Mouse (Mus musculus) MEL (cell line): ENCODE measurements around the gene Gm42878. TPM values are rescaled to one million over a fixed set of nuclear protein-coding genes. Genes with fewer than 3 reads are reported as not detected.

Source experiments
- DNase-seq: peaks from one replicate; pipeline ENCODE4 v3.0.0; 2011; ENCODE audit warnings: low read depth, low spot score
- H3K27ac ChIP-seq: 2 replicates; pipeline ENCODE4 v1.5.1; 2012; ENCODE audit warnings: low read depth, mild to moderate bottlenecking, control low read depth, low read length, moderate library complexity; ENCODE audit not compliant: control insufficient read depth
- H3K27me3 ChIP-seq, 2 experiments: fragments of 150-350 bp in 1 of 2; sonication (generic) in 1 of 2; 2 replicates each; pipeline ENCODE4 v1.6.1; 2012; ENCODE audit warnings: low read length in 2 of 2, mild to moderate bottlenecking in 2 of 2, improper control_type of control experiment in 1 of 2, moderate library complexity in 1 of 2; ENCODE audit not compliant: insufficient read depth in 2 of 2, control insufficient read depth in 1 of 2
- H3K36me3 ChIP-seq, 2 experiments: 2 replicates each; pipeline ENCODE4 v1.6.1; 2012 to 2014; ENCODE audit warnings: low read length in 2 of 2, improper control_type of control experiment in 1 of 2, inconsistent platforms in 1 of 2, mild to moderate bottlenecking in 1 of 2; ENCODE audit not compliant: insufficient read depth in 2 of 2, control insufficient read depth in 1 of 2
- H3K4me1 ChIP-seq, 2 experiments: fragments of 150-350 bp in 1 of 2; sonication (generic) in 1 of 2; 2 replicates each; pipeline ENCODE4 v1.6.1; 2012; ENCODE audit warnings: low read length in 2 of 2, improper control_type of control experiment in 1 of 2, mild to moderate bottlenecking in 1 of 2; ENCODE audit not compliant: insufficient read depth in 2 of 2, control insufficient read depth in 1 of 2
- H3K4me3 ChIP-seq, 2 experiments: fragments of 150-350 bp in 1 of 2; sonication (generic) in 1 of 2; 2 replicates each; pipeline ENCODE4 v1.5.1; 2012; ENCODE audit warnings: low read depth in 2 of 2, low read length in 2 of 2, mild to moderate bottlenecking in 2 of 2, moderate library complexity in 2 of 2, control low read depth in 1 of 2, improper control_type of control experiment in 1 of 2; ENCODE audit not compliant: control insufficient read depth in 1 of 2, insufficient read depth in 1 of 2
- H3K79me2 ChIP-seq: 2 replicates; pipeline ENCODE4 v1.6.1; 2012; ENCODE audit warnings: mild to moderate bottlenecking, low read length, moderate library complexity; ENCODE audit not compliant: control insufficient read depth, poor library complexity, insufficient read depth
- H3K9ac ChIP-seq: 2 replicates; pipeline ENCODE4 v1.6.1; 2012; ENCODE audit warnings: low read depth, mild to moderate bottlenecking, control low read depth, low read length, moderate library complexity; ENCODE audit not compliant: control insufficient read depth, poor library complexity, severe bottlenecking
- H3K9me3 ChIP-seq: fragments of 150-350 bp; sonication (generic); replicated peaks from 2 replicates; pipeline ENCODE4 v1.6.1; 2012; ENCODE audit warnings: mild to moderate bottlenecking, low read length, improper control_type of control experiment, moderate library complexity; ENCODE audit not compliant: insufficient read depth
- CTCF ChIP-seq, 3 experiments: IDR thresholded peaks in 2 of 3; conservative IDR thresholded peaks in 1 of 3; 2 replicates each; pipeline ENCODE4 v1.5.1; 2011 to 2012; ENCODE audit warnings: low read length in 3 of 3, low read depth in 2 of 3, mild to moderate bottlenecking in 2 of 3, improper control_type of control experiment in 1 of 3, inconsistent platforms in 1 of 3, mixed read lengths in 1 of 3, moderate library complexity in 1 of 3; ENCODE audit not compliant: control insufficient read depth in 1 of 3, insufficient read depth in 1 of 3, poor library complexity in 1 of 3, severe bottlenecking in 1 of 3
- E2F4 ChIP-seq: IDR thresholded peaks from 2 replicates; pipeline ENCODE4 v1.6.1; 2011; ENCODE audit warnings: low read depth, low read length, improper control_type of control experiment, borderline replicate concordance
- EP300 ChIP-seq, 2 experiments: IDR thresholded peaks; 2 replicates each; pipeline ENCODE4 v1.6.1; 2011; ENCODE audit warnings: improper control_type of control experiment in 2 of 2, low read length in 2 of 2, low read depth in 1 of 2, mild to moderate bottlenecking in 1 of 2
- ETS1 ChIP-seq: IDR thresholded peaks from 2 replicates; pipeline ENCODE4 v1.6.1; 2012; ENCODE audit warnings: low read depth, mild to moderate bottlenecking, inconsistent platforms, low read length, improper control_type of control experiment, moderate library complexity
- MAFK ChIP-seq: IDR thresholded peaks from 2 replicates; pipeline ENCODE4 v1.6.1; 2011; ENCODE audit warnings: low read depth, mild to moderate bottlenecking, low read length, improper control_type of control experiment, borderline replicate concordance
- MAZ ChIP-seq: IDR thresholded peaks from 2 replicates; pipeline ENCODE4 v1.6.1; 2012; ENCODE audit warnings: low read depth, mild to moderate bottlenecking, inconsistent platforms, low read length, improper control_type of control experiment
- MEF2A ChIP-seq: IDR thresholded peaks from 2 replicates; pipeline ENCODE4 v1.6.1; 2014; ENCODE audit warnings: low read depth, mild to moderate bottlenecking, inconsistent platforms, low read length, improper control_type of control experiment; ENCODE audit not compliant: poor library complexity, insufficient replicate concordance, severe bottlenecking; ENCODE audit errors: extremely low read depth
- MXI1 ChIP-seq: IDR thresholded peaks from 2 replicates; pipeline ENCODE4 v1.6.1; 2011; ENCODE audit warnings: mild to moderate bottlenecking, low read depth, low read length, improper control_type of control experiment
- MYC ChIP-seq: IDR thresholded peaks from 2 replicates; pipeline ENCODE4 v1.6.1; 2011; ENCODE audit warnings: low read depth, mild to moderate bottlenecking, low read length, improper control_type of control experiment, moderate library complexity
- POLR2A ChIP-seq, 2 experiments: IDR thresholded peaks; 2 replicates each; pipeline ENCODE4 v1.6.1; 2011 to 2012; ENCODE audit warnings: low read length in 2 of 2, mild to moderate bottlenecking in 2 of 2, control low read depth in 1 of 2, improper control_type of control experiment in 1 of 2, low read depth in 1 of 2, moderate library complexity in 1 of 2; ENCODE audit not compliant: control insufficient read depth in 1 of 2, insufficient read depth in 1 of 2, poor library complexity in 1 of 2
- RCOR1 ChIP-seq: IDR thresholded peaks from 2 replicates; pipeline ENCODE4 v1.6.1; 2012; ENCODE audit warnings: low read depth, mild to moderate bottlenecking, inconsistent platforms, low read length, improper control_type of control experiment
- SIN3A ChIP-seq: IDR thresholded peaks from 2 replicates; pipeline ENCODE4 v1.6.1; 2012; ENCODE audit warnings: low read length, improper control_type of control experiment, inconsistent platforms
- TAL1 ChIP-seq: IDR thresholded peaks from 2 replicates; pipeline ENCODE4 v1.6.1; 2012; ENCODE audit warnings: mild to moderate bottlenecking, inconsistent platforms, low read length, moderate library complexity, mixed read lengths
- TBP ChIP-seq: IDR thresholded peaks from 2 replicates; pipeline ENCODE4 v1.8.0; 2011; ENCODE audit warnings: low read depth, low read length, improper control_type of control experiment
- TCF12 ChIP-seq: IDR thresholded peaks from 2 replicates; pipeline ENCODE4 v1.6.1; 2014; ENCODE audit warnings: low read depth, mild to moderate bottlenecking, inconsistent platforms, low read length, improper control_type of control experiment, moderate library complexity
- USF1 ChIP-seq: IDR thresholded peaks from 2 replicates; pipeline ENCODE4 v1.6.1; 2014; ENCODE audit warnings: low read depth, mild to moderate bottlenecking, inconsistent platforms, low read length, improper control_type of control experiment, moderate library complexity
- USF2 ChIP-seq, 2 experiments: IDR thresholded peaks; 2 replicates each; pipeline ENCODE4 v1.6.1; 2011 to 2012; ENCODE audit warnings: improper control_type of control experiment in 2 of 2, low read length in 2 of 2, borderline replicate concordance in 1 of 2, inconsistent platforms in 1 of 2, low read depth in 1 of 2, mild to moderate bottlenecking in 1 of 2; ENCODE audit not compliant: insufficient read depth in 1 of 2
- ZC3H11A ChIP-seq: IDR thresholded peaks from 2 replicates; pipeline ENCODE4 v1.6.1; 2012; ENCODE audit warnings: low read depth, mild to moderate bottlenecking, inconsistent platforms, low read length, improper control_type of control experiment
- ZKSCAN1 ChIP-seq: IDR thresholded peaks from 2 replicates; pipeline ENCODE4 v1.6.1; 2012; ENCODE audit warnings: low read depth, mild to moderate bottlenecking, inconsistent platforms, low read length, improper control_type of control experiment, moderate library complexity
- ZMIZ1 ChIP-seq: IDR thresholded peaks from 2 replicates; pipeline ENCODE4 v1.6.1; 2012; ENCODE audit warnings: low read depth, mild to moderate bottlenecking, inconsistent platforms, low read length, improper control_type of control experiment, moderate library complexity
- ZNF384 ChIP-seq: IDR thresholded peaks from 2 replicates; pipeline ENCODE4 v1.6.1; 2012; ENCODE audit warnings: low read depth, mild to moderate bottlenecking, inconsistent platforms, low read length, improper control_type of control experiment
- polyA plus RNA-seq, 2 experiments: library from polyadenylated mRNA; stranded (reverse) in 1 of 2; unstranded in 1 of 2; fragments of >175 nt in 1 of 2; fragments of >200 nt in 1 of 2; gene quantifications; 2 replicates each; pipeline versions ENCODE4 v1.2.1 to v1.2.4; 2012; ENCODE audit warnings: low replicate concordance in 2 of 2, low read depth in 1 of 2; ENCODE audit not compliant: insufficient read length in 2 of 2, insufficient read depth in 1 of 2, missing spikeins in 1 of 2
- total RNA-seq: library from RNA; depleted of rRNA; stranded (reverse); fragments of 300-350 nt; gene quantifications from 2 replicates; pipeline ENCODE4 v1.2.3, GENCODE M21; 2012

Gm42878 gene
- total and polyA plus RNA-seq, 3 experiments: not detected

- TF ChIP-seq TAL1 (peak; percentile 83), TBP (no peak)
- TF ChIP-seq, all 39 proteins: peak for 13
These were observed 69.2 kb downstream of the Gm42878 start (continued) for GRCm38 (mm10) chr5:121476040-121476439.

GRCm38 (mm10) chr5:121474610-121475009 lies 70.7 kb downstream of the Gm42878 start:
- no peak overlapping the region for H3K4me3 ChIP-seq
- no peak overlapping the region for H3K27ac ChIP-seq
- DNase-seq: no peak
- no peak overlapping the region for H3K9ac ChIP-seq
- peaks cover 0 to 14% of the 10 kb centered on the region in 2 experiments; a peak in 2 of 4 replicates for H3K36me3 ChIP-seq
- H3K79me2 ChIP-seq: no peaks in the 10 kb centered on the region
- H3K4me1 ChIP-seq: peaks cover 11 to 20% of the 10 kb centered on the region in 2 experiments
- H3K27me3 ChIP-seq: no peaks in the 10 kb centered on the region
- no peaks in the 10 kb centered on the region for H3K9me3 ChIP-seq
- 0 out of 2 replicates have a peak, but pooled peaks have one; percentile 30 for TF ChIP-seq USF1
- TF ChIP-seq USF2 (IDR thresholded peaks at IDR 0.05; ENCODE audit: borderline replicate concordance in 1 of 2, insufficient read depth in 1 of 2, low read depth in 1 of 2, low read length in 2 of 2): no peak

DNA sequence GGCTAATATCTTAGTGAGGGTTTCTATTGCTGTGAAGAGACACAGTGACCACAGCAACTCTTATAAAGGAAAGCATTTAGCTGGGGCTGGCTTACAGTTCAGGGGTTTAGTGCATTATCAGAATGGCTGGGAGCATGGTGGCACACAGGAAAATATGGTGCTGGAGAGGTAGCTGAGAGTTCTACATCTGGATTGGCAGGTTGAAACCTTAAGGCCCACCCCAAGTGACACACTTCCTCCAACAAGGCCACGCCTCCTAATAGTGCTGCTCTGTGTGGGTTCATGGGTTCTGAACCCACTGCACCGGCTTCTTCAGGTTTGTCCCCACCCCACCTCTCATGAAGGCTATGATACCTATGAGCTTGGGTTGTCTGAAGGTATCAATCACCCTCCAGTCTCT lies 72.9 kb downstream of the Gm42878 start:
- Histone ChIP-seq H3K9me3 (no peaks in the 10 kb centered on the region), H3K4me3 (no peak overlapping the region), H3K36me3 (peaks cover 0 to 14% of the 10 kb centered on the region in 2 experiments; a peak in 2 of 4 replicates), H3K79me2 (no peaks in the 10 kb centered on the region), H3K27ac (no peak overlapping the region), H3K4me1 (peaks cover 11 to 20% of the 10 kb centered on the region in 2 experiments), H3K9ac (no peak overlapping the region), H3K27me3 (no peaks in the 10 kb centered on the region)
- no peak for DNase-seq
- TF ChIP-seq CTCF (IDR thresholded peaks at IDR 0.05 in 2 of 3, conservative IDR thresholded peaks at IDR 0.05 in 1 of 3; ENCODE audit: control insufficient read depth in 1 of 3, insufficient read depth in 1 of 3, low read depth in 2 of 3, low read length in 3 of 3, poor library complexity in 1 of 3, severe bottlenecking in 1 of 3) (no peak), ZNF384 (no peak), MEF2A (no peak), MXI1 (no peak), USF2 (IDR thresholded peaks at IDR 0.05; ENCODE audit: borderline replicate concordance in 1 of 2, insufficient read depth in 1 of 2, low read depth in 1 of 2, low read length in 2 of 2) (no peak), E2F4 (no peak), POLR2A (IDR thresholded peaks at IDR 0.05; ENCODE audit: control insufficient read depth in 1 of 2, insufficient read depth in 1 of 2, low read depth in 1 of 2, low read length in 2 of 2, poor library complexity in 1 of 2) (no peak), RCOR1 (no peak), SIN3A (no peak), TBP (no peak), ZMIZ1 (no peak), ETS1 (no peak), MYC (no peak), ZC3H11A (no peak), MAFK (no peak), EP300 (IDR thresholded peaks at IDR 0.05; ENCODE audit: low read depth in 1 of 2, low read length in 2 of 2) (no peak), MAZ (no peak), ZKSCAN1 (no peak), TCF12 (no peak)
